Mouse (Mus musculus) monocyte, adult 2 months (primary cell): ENCODE measurements around the gene Naaladl2.

ENCODE experiments used
- DNase-seq, 2 experiments: peaks; one replicate each; pipeline ENCODE4 v3.0.0; 2022; ENCODE audit warnings: low spot score in 2 of 2, low read depth in 1 of 2

The Naaladl2 gene

GRCm38 (mm10) chr3:24705778-24706423 is 438.2 kb downstream of the Naaladl2 start:
- DNase-seq, result no peak

- DNase-seq, result no peak
Observed at GRCm38 (mm10) chr3:24690162-24690915, 453.7 kb downstream of the Naaladl2 start.

- no peak for DNase-seq
Observed at GRCm38 (mm10) chr3:24670500-24670899, 473.6 kb downstream of the Naaladl2 start.

GRCm38 (mm10) chr3:24668052-24668916 is 475.8 kb downstream of the Naaladl2 start:
- DNase-seq, result no peak

GRCm38 (mm10) chr3:24665408-24665807 is 478.7 kb downstream of the Naaladl2 start:
- no peak for DNase-seq

GRCm38 (mm10) chr3:24663749-24664148 is 480.3 kb downstream of the Naaladl2 start:
- no peak for DNase-seq

- DNase-seq, result no peak
Observed at GRCm38 (mm10) chr3:24630032-24630431, 514.0 kb downstream of the Naaladl2 start.

GRCm38 (mm10) chr3:24605485-24605884 is 538.6 kb downstream of the Naaladl2 start:
- no peak for DNase-seq

- no peak for DNase-seq
Observed at GRCm38 (mm10) chr3:24604791-24605320, 539.2 kb downstream of the Naaladl2 start.

- no peak for DNase-seq
Observed at GRCm38 (mm10) chr3:24595447-24595846, 548.6 kb downstream of the Naaladl2 start.

- no peak for DNase-seq
Observed at GRCm38 (mm10) chr3:24556617-24557016, 587.4 kb downstream of the Naaladl2 start.

GRCm38 (mm10) chr3:24553701-24554100 is 590.4 kb downstream of the Naaladl2 start:
- DNase-seq, result no peak

- DNase-seq, result no peak
Observed at GRCm38 (mm10) chr3:24552631-24553030, 591.4 kb downstream of the Naaladl2 start.

GRCm38 (mm10) chr3:24533775-24534458 is 610.1 kb downstream of the Naaladl2 start:
- DNase-seq, result no peak

- no peak for DNase-seq
Observed at GRCm38 (mm10) chr3:24514918-24515317, 629.1 kb downstream of the Naaladl2 start.

GRCm38 (mm10) chr3:24486456-24487112 is 657.5 kb downstream of the Naaladl2 start:
- DNase-seq, result no peak

GRCm38 (mm10) chr3:24463941-24464340 is 680.1 kb downstream of the Naaladl2 start:
- DNase-seq, result no peak

GRCm38 (mm10) chr3:24440621-24441020 is 703.4 kb downstream of the Naaladl2 start:
- DNase-seq, result no peak

- no peak for DNase-seq
Observed at GRCm38 (mm10) chr3:24432761-24433160, 711.3 kb downstream of the Naaladl2 start.

- no peak for DNase-seq
Observed at GRCm38 (mm10) chr3:24391737-24392136, 752.3 kb downstream of the Naaladl2 start.
